Mouse (Mus musculus) heart, embryonic 16.5 days (tissue): Measurements from ENCODE around the gene Vwa7. TPM values are rescaled to one million over a fixed set of nuclear protein-coding genes. Genes with fewer than 3 reads are reported as not detected.
"Not testable (repeated sequence)": the region's sequence is repeated elsewhere in the genome, so short reads cannot be mapped to it uniquely, and the experiment has no call there.

ENCODE experiments used
- ATAC-seq: fragments of 200-750 bp; cut with Nextera tagmentation; replicated peaks from 2 replicates; pipeline ENCODE4 v1.8.0; 2017; ENCODE audit warnings: moderate number of reproducible peaks; ENCODE audit not compliant: insufficient read depth, low FRiP score; ENCODE audit errors: extremely low read depth
- H3K27ac ChIP-seq: fragments of 300-500 bp; sonication (generic); 2 replicates; pipeline ENCODE4 v1.5.1; 2014; ENCODE audit warnings: mild to moderate bottlenecking, low read length, control low read depth, moderate library complexity
- H3K27me3 ChIP-seq: fragments of 300-500 bp; sonication (generic); 2 replicates; pipeline ENCODE4 v1.6.1; 2014; ENCODE audit warnings: low read length, mixed read lengths; ENCODE audit not compliant: control insufficient read depth, insufficient read depth
- H3K36me3 ChIP-seq: fragments of 300-500 bp; sonication (generic); 2 replicates; pipeline ENCODE4 v1.6.1; 2014; ENCODE audit not compliant: control insufficient read depth, insufficient read depth
- H3K4me1 ChIP-seq: fragments of 300-500 bp; sonication (generic); 2 replicates; pipeline ENCODE4 v1.6.1; 2014; ENCODE audit warnings: low read length, mixed read lengths; ENCODE audit not compliant: control insufficient read depth, insufficient read depth
- H3K4me2 ChIP-seq: fragments of 300-500 bp; sonication (generic); 2 replicates; pipeline ENCODE4 v1.6.1; 2014; ENCODE audit warnings: low read depth, mild to moderate bottlenecking, control low read depth, low read length
- H3K4me3 ChIP-seq: fragments of 300-500 bp; sonication (generic); 2 replicates; pipeline ENCODE4 v1.5.1; 2014; ENCODE audit warnings: mild to moderate bottlenecking, control low read depth, low read length
- H3K9ac ChIP-seq: fragments of 300-500 bp; sonication (generic); 2 replicates; pipeline ENCODE4 v1.6.1; 2014; ENCODE audit warnings: low read length, control low read depth
- H3K9me3 ChIP-seq: fragments of 300-500 bp; sonication (generic); replicated peaks from 2 replicates; pipeline ENCODE4 v1.6.1; 2016; ENCODE audit warnings: low read length; ENCODE audit not compliant: control insufficient read depth
- WGBS: fragments of 180-500 bp; shearing (Covaris S2); extraction: QIAGEN DNeasy Blood & Tissue Kit; methylation state at CpG from one replicate; pipeline ENCODE4 v1.1.7; 2014; 5-methylcytosine and 5-hydroxymethylcytosine counted together
- polyA plus RNA-seq: library from polyadenylated mRNA; unstranded; fragments of >200 nt; fragmentation: Nextera tagmentation; extraction: Ambion mirVana; gene quantifications from 2 replicates; pipeline ENCODE4 v1.2.1, GENCODE M21; 2015

The Vwa7 gene
- polyA plus RNA-seq, 1 experiment from 2014 or later: 0.34 TPM

GRCm38 (mm10) chr17:35032323-35032870, 16.0 kb downstream of the Vwa7 start:
- no peak overlapping the region for H3K9ac ChIP-seq
- no peak overlapping the region for H3K4me3 ChIP-seq
- no peaks in the 10 kb centered on the region for H3K27me3 ChIP-seq
- H3K4me1 ChIP-seq: peaks cover 3% of the 10 kb centered on the region; the same call in 1 of the 2 replicates
- no peaks in the 10 kb centered on the region for H3K36me3 ChIP-seq
- no peak for ATAC-seq
- no peak overlapping the region for H3K27ac ChIP-seq
- no peaks in the 10 kb centered on the region for H3K9me3 ChIP-seq
- WGBS: 65% methylated on average over 8 of the region's 8 CpGs
- H3K4me2 ChIP-seq: no peak overlapping the region

- H3K4me1 ChIP-seq, H3K4me2 ChIP-seq, H3K27ac ChIP-seq, H3K27me3 ChIP-seq, H3K4me3 ChIP-seq, H3K36me3 ChIP-seq, ATAC-seq, H3K9me3 ChIP-seq, H3K9ac ChIP-seq: not testable (repeated sequence)
- 74% methylated on average over 1 of the region's 1 CpGs for WGBS
Observed at GRCm38 (mm10) chr17:35033703-35034102, 17.3 kb downstream of the Vwa7 start.

GRCm38 (mm10) chr17:35034896-35035295, 18.5 kb downstream of the Vwa7 start:
- H3K27ac ChIP-seq: no peak overlapping the region
- H3K36me3 ChIP-seq: no peaks in the 10 kb centered on the region
- no peaks in the 10 kb centered on the region for H3K4me1 ChIP-seq
- no peaks in the 10 kb centered on the region for H3K9me3 ChIP-seq
- H3K27me3 ChIP-seq: no peaks in the 10 kb centered on the region
- no peak overlapping the region for H3K4me3 ChIP-seq
- 72% methylated on average over 6 of the region's 6 CpGs for WGBS
- ATAC-seq: no peak
- H3K4me2 ChIP-seq: no peak overlapping the region
- H3K9ac ChIP-seq: no peak overlapping the region

GRCm38 (mm10) chr17:35039121-35039873, 22.9 kb downstream of the Vwa7 start:
- no peaks in the 10 kb centered on the region for H3K27me3 ChIP-seq
- H3K4me2 ChIP-seq: no peak overlapping the region
- no peak overlapping the region for H3K4me3 ChIP-seq
- no peak overlapping the region for H3K27ac ChIP-seq
- H3K4me1 ChIP-seq: peaks cover 2% of the 10 kb centered on the region; the same call in 1 of the 2 replicates
- ATAC-seq: no peak
- WGBS: 80% methylated on average over 11 of the region's 11 CpGs
- no peaks in the 10 kb centered on the region for H3K36me3 ChIP-seq
- no peak overlapping the region for H3K9ac ChIP-seq
- no peaks in the 10 kb centered on the region for H3K9me3 ChIP-seq

- Histone ChIP-seq H3K4me3 (no peak overlapping the region), H3K4me1 (peaks cover 31% of the 10 kb centered on the region), H3K27me3 (no peaks in the 10 kb centered on the region), H3K36me3 (no peaks in the 10 kb centered on the region), H3K9me3 (no peaks in the 10 kb centered on the region), H3K27ac (peak overlapping the region; percentile 94), H3K4me2 (no peak overlapping the region), H3K9ac (no peak overlapping the region)
- no peak for ATAC-seq
- WGBS: 64% methylated on average over 4 of the region's 4 CpGs
Observed at GRCm38 (mm10) chr17:35043794-35044193, 27.4 kb downstream of the Vwa7 start.

- H3K4me1 ChIP-seq: peaks cover 39% of the 10 kb centered on the region
Observed at GRCm38 (mm10) chr17:35044904-35045806, 28.8 kb downstream of the Vwa7 start.

GRCm38 (mm10) chr17:35045807-35046680, 29.7 kb downstream of the Vwa7 start:
- 2% methylated on average over 46 of the region's 48 CpGs for WGBS
- Histone ChIP-seq H3K4me1 (peaks cover 39% of the 10 kb centered on the region), H3K4me2 (peak overlapping the region; percentile 99), H3K36me3 (no peaks in the 10 kb centered on the region), H3K9ac (peak overlapping the region; percentile 96), H3K27ac (peak overlapping the region; percentile 94), H3K4me3 (peak overlapping the region; percentile 72), H3K27me3 (no peaks in the 10 kb centered on the region), H3K9me3 (no peaks in the 10 kb centered on the region)
- no peak for ATAC-seq

More at GRCm38 (mm10) chr17:35044904-35045806, 28.8 kb downstream of the Vwa7 start:
- Histone ChIP-seq H3K36me3 (no peaks in the 10 kb centered on the region), H3K9me3 (no peaks in the 10 kb centered on the region), H3K4me3 (peak overlapping the region; percentile 72), H3K9ac (peak overlapping the region; percentile 96), H3K27ac (peak overlapping the region; percentile 94), H3K27me3 (no peaks in the 10 kb centered on the region), H3K4me2 (peak overlapping the region; percentile 99)
- 56% methylated on average over 7 of the region's 7 CpGs for WGBS
- no peak for ATAC-seq

- Histone ChIP-seq H3K27ac (peak within 1 kb of the TSS; percentile 98), H3K4me2 (peak within 1 kb of the TSS; percentile 99), H3K9me3 (no peaks in the 10 kb centered on the region), H3K36me3 (no peaks in the 10 kb centered on the region), H3K4me3 (peak within 1 kb of the TSS; percentile 72), H3K27me3 (no peaks in the 10 kb centered on the region), H3K4me1 (peaks cover 39% of the 10 kb centered on the region), H3K9ac (peak within 1 kb of the TSS; percentile 96)
- ATAC-seq: peak; percentile 94
- WGBS: 3% methylated on average over 33 of the region's 33 CpGs
Observed at GRCm38 (mm10) chr17:35046681-35047455, 30.5 kb downstream of the Vwa7 start, which contains the start of gene Msh5. TSS of gene Msh5 (minus strand) at chr17:35046745.
